Mouse (Mus musculus) forebrain, embryonic 16.5 days (tissue): ENCODE measurements around the gene Colgalt2. TPM values are rescaled to one million over a fixed set of nuclear protein-coding genes. Genes with fewer than 3 reads are reported as not detected.

Source experiments
- ATAC-seq: fragments of 200-750 bp; cut with Nextera tagmentation; 2 replicates; pipeline ENCODE4 v1.8.0; 2017; ENCODE audit warnings: mild to moderate bottlenecking, moderate library complexity
- H3K27ac ChIP-seq: fragments of 300-500 bp; sonication (generic); 2 replicates; pipeline ENCODE4 v1.5.1; 2014; ENCODE audit warnings: low read length, control low read depth
- H3K27me3 ChIP-seq: fragments of 300-500 bp; sonication (generic); replicated peaks from 2 replicates; pipeline ENCODE4 v1.6.1; 2014; ENCODE audit warnings: low read length; ENCODE audit not compliant: control insufficient read depth, insufficient read depth
- H3K36me3 ChIP-seq: fragments of 300-500 bp; sonication (generic); 2 replicates; pipeline ENCODE4 v1.6.1; 2014; ENCODE audit not compliant: control insufficient read depth, insufficient read depth
- H3K4me1 ChIP-seq: fragments of 300-500 bp; sonication (generic); replicated peaks from 2 replicates; pipeline ENCODE4 v1.6.1; 2014; ENCODE audit warnings: low read length; ENCODE audit not compliant: control insufficient read depth, insufficient read depth
- H3K4me2 ChIP-seq: fragments of 300-500 bp; sonication (generic); 2 replicates; pipeline ENCODE4 v1.6.1; 2014; ENCODE audit warnings: mild to moderate bottlenecking, low read length, control low read depth
- H3K4me3 ChIP-seq: fragments of 300-500 bp; sonication (generic); replicated peaks from 2 replicates; pipeline ENCODE4 v1.5.1; 2014; ENCODE audit warnings: mild to moderate bottlenecking, low read length, control low read depth
- H3K9ac ChIP-seq: fragments of 300-500 bp; sonication (generic); replicated peaks from 2 replicates; pipeline ENCODE4 v1.6.1; 2014; ENCODE audit warnings: low read depth, low read length, control low read depth
- H3K9me3 ChIP-seq: fragments of 300-500 bp; sonication (generic); 2 replicates; pipeline ENCODE4 v1.6.1; 2016; ENCODE audit warnings: low read length; ENCODE audit not compliant: control insufficient read depth
- WGBS: fragments of 180-500 bp; shearing (Covaris S2); extraction: QIAGEN DNeasy Blood & Tissue Kit; methylation state at CpG from one replicate; pipeline ENCODE4 v1.1.7; 2014; 5-methylcytosine and 5-hydroxymethylcytosine counted together
- polyA plus RNA-seq: library from polyadenylated mRNA; unstranded; fragments of >200 nt; fragmentation: Nextera tagmentation; extraction: Ambion mirVana; gene quantifications from 2 replicates; pipeline ENCODE4 v1.2.1, GENCODE M21; 2015

The Colgalt2 gene
- polyA plus RNA-seq, 1 experiment from 2014 or later, result 2.4 TPM

- no peak overlapping the region for H3K4me2 ChIP-seq
- no peaks in the 10 kb centered on the region for H3K27me3 ChIP-seq
- H3K36me3 ChIP-seq, result no peaks in the 10 kb centered on the region
- ATAC-seq, result no peak
- WGBS, result 83% methylated on average over 7 of the region's 7 CpGs
- H3K9me3 ChIP-seq, result no peaks in the 10 kb centered on the region
- H3K4me1 ChIP-seq, result peaks cover 7% of the 10 kb centered on the region
- no peak overlapping the region for H3K9ac ChIP-seq
- no peak overlapping the region for H3K27ac ChIP-seq
- H3K4me3 ChIP-seq, result no peak overlapping the region
Observed at GRCm38 (mm10) chr1:152458996-152459395, 59.4 kb downstream of the Colgalt2 start.

DNA sequence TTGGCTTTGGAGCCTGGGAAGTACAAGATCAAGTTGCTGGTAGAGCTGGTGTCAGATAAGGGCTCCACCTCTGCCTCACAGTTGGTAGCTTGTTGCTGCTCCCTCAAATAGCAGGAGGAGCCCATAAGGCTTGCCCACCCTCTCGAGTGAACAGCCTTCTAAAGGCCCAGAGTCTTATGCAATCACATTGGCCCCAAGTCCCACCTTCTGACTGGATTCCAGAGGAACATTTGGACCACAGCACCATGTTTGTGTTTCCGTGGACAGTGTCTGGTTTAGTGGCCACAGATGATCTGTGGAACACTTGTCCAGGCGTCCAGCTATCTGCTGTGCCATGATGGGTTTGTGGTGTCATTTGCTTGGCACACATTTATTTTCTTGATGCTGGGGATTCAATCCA lies 61.3 kb downstream of the Colgalt2 start:
- no peak overlapping the region for H3K4me3 ChIP-seq
- H3K9me3 ChIP-seq, result no peaks in the 10 kb centered on the region
- WGBS, result 84% methylated on average over 3 of the region's 3 CpGs
- no peak for ATAC-seq
- H3K36me3 ChIP-seq, result no peaks in the 10 kb centered on the region
- H3K27ac ChIP-seq, result no peak overlapping the region
- no peak overlapping the region for H3K4me2 ChIP-seq
- no peak overlapping the region for H3K9ac ChIP-seq
- no peaks in the 10 kb centered on the region for H3K27me3 ChIP-seq
- H3K4me1 ChIP-seq, result 0 out of 2 replicates have a peak, but pooled peaks cover 2% of the 10 kb centered on the region

DNA sequence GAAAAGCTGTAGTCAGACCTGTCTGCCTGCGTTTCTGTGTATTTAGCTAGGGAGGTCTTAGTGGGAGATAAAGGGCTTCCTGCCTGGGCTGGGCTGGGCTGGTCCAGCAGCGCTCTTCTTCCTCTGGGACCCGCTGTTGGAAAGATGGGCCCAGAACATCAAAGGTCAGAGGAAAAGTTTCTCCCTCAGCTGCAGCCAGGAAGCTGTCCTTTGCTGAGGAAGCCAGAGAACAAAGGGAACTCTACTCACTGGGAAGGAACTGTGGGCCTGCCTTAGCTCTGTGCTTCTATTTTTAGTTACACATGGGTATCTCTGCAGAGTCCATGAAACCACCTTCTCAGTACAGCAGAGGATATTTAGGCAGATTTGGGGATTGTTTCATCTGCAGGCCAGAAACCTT lies 62.2 kb downstream of the Colgalt2 start:
- H3K4me2 ChIP-seq, result no peak overlapping the region
- 77% methylated on average over 3 of the region's 3 CpGs for WGBS
- no peaks in the 10 kb centered on the region for H3K27me3 ChIP-seq
- H3K9ac ChIP-seq, result no peak overlapping the region
- no peak overlapping the region for H3K27ac ChIP-seq
- no peaks in the 10 kb centered on the region for H3K4me1 ChIP-seq
- no peak overlapping the region for H3K4me3 ChIP-seq
- H3K9me3 ChIP-seq, result no peaks in the 10 kb centered on the region
- no peaks in the 10 kb centered on the region for H3K36me3 ChIP-seq
- no peak for ATAC-seq

GRCm38 (mm10) chr1:152462348-152462747 lies 62.7 kb downstream of the Colgalt2 start:
- Histone ChIP-seq H3K27me3 (no peaks in the 10 kb centered on the region), H3K27ac (peak overlapping the region; percentile 44; the same call in 1 of the 2 replicates), H3K36me3 (no peaks in the 10 kb centered on the region), H3K4me2 (no peak overlapping the region), H3K9ac (no peak overlapping the region), H3K9me3 (no peaks in the 10 kb centered on the region), H3K4me3 (no peak overlapping the region), H3K4me1 (no peaks in the 10 kb centered on the region)
- no peak for ATAC-seq
- WGBS, result 82% methylated on average over 7 of the region's 7 CpGs

- H3K9me3 ChIP-seq, result no peaks in the 10 kb centered on the region
- H3K36me3 ChIP-seq, result no peaks in the 10 kb centered on the region
- H3K4me2 ChIP-seq, result no peak overlapping the region
- H3K4me1 ChIP-seq, result peaks cover 12% of the 10 kb centered on the region
- H3K4me3 ChIP-seq, result no peak overlapping the region
- no peaks in the 10 kb centered on the region for H3K27me3 ChIP-seq
- H3K9ac ChIP-seq, result no peak overlapping the region
- 36% methylated on average over 3 of the region's 3 CpGs for WGBS
- ATAC-seq, result peak; percentile 89
- no peak overlapping the region for H3K27ac ChIP-seq
Observed at GRCm38 (mm10) chr1:152466280-152466679, 66.7 kb downstream of the Colgalt2 start.

GRCm38 (mm10) chr1:152468443-152468842 lies 68.8 kb downstream of the Colgalt2 start:
- 14% methylated on average over 9 of the region's 9 CpGs for WGBS
- Histone ChIP-seq H3K9ac (no peak overlapping the region), H3K4me1 (peaks cover 12% of the 10 kb centered on the region), H3K4me3 (no peak overlapping the region), H3K27me3 (no peaks in the 10 kb centered on the region), H3K9me3 (no peaks in the 10 kb centered on the region), H3K36me3 (no peaks in the 10 kb centered on the region), H3K4me2 (no peak overlapping the region), H3K27ac (peak overlapping the region; percentile 57; the same call in 1 of the 2 replicates)
- peak; percentile 84 for ATAC-seq

DNA sequence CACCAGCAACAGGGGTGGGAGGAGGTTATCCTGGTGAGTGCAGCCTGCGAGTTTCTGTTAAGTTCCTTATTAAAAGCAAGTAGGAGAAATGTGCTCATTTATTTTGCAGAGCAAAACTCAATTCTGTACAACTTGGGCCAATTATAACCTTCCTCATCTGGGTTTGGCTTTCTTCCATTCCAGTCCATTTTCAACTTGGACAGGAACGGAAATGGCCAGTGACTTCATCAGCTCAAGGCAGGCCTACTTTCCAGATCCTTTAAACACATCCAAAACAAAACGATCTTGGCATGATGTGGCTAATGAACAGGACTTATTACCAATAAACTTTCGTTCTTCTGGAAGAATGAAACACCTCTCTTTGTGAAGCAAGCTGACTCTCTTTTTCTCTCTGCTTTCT lies 76.5 kb downstream of the Colgalt2 start:
- H3K27ac ChIP-seq, result no peak overlapping the region
- no peaks in the 10 kb centered on the region for H3K36me3 ChIP-seq
- H3K4me1 ChIP-seq, result no peaks in the 10 kb centered on the region
- ATAC-seq, result no peak
- H3K4me3 ChIP-seq, result no peak overlapping the region
- no peaks in the 10 kb centered on the region for H3K9me3 ChIP-seq
- no peaks in the 10 kb centered on the region for H3K27me3 ChIP-seq
- no peak overlapping the region for H3K9ac ChIP-seq
- no peak overlapping the region for H3K4me2 ChIP-seq
- WGBS, result 60% methylated on average over 4 of the region's 4 CpGs

DNA sequence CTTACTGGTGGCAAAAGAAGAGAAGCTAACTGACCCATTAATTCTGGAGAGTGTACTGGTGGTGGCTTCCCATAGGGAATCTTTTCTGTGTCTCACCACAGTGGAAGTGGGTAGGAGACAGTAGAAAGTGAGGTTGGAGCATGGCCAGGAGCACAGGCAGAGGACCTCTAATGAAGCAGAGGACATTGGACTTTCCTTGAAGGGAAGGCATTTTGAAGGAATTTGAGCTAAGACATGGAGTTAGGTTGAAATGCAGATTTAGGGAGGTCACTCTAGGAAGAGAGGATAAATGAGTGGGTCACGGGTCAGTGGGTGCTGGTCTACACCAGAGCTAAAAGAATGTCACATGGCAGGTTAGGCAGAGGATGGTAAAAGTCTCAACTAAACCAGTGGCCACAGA lies 91.2 kb downstream of the Colgalt2 start:
- no peak for ATAC-seq
- WGBS, result 84% methylated on average over 1 of the region's 1 CpGs
- no peaks in the 10 kb centered on the region for H3K4me1 ChIP-seq

GRCm38 (mm10) chr1:152492258-152492657 lies 92.6 kb downstream of the Colgalt2 start:
- Histone ChIP-seq H3K4me2 (no peak overlapping the region), H3K27ac (no peak overlapping the region), H3K9me3 (no peaks in the 10 kb centered on the region), H3K27me3 (no peaks in the 10 kb centered on the region), H3K4me1 (no peaks in the 10 kb centered on the region), H3K36me3 (no peaks in the 10 kb centered on the region), H3K9ac (no peak overlapping the region), H3K4me3 (no peak overlapping the region)
- ATAC-seq, result no peak
- 98% methylated on average over 1 of the region's 1 CpGs for WGBS

More for the DNA sequence above, 91.2 kb downstream of the Colgalt2 start:
- no peak overlapping the region for H3K27ac ChIP-seq
- H3K4me2 ChIP-seq, result no peak overlapping the region
- H3K4me3 ChIP-seq, result no peak overlapping the region
- H3K9me3 ChIP-seq, result no peaks in the 10 kb centered on the region
- no peaks in the 10 kb centered on the region for H3K36me3 ChIP-seq
- no peaks in the 10 kb centered on the region for H3K27me3 ChIP-seq
- no peak overlapping the region for H3K9ac ChIP-seq

- no peaks in the 10 kb centered on the region for H3K9me3 ChIP-seq
- H3K4me3 ChIP-seq, result no peak overlapping the region
- no peaks in the 10 kb centered on the region for H3K27me3 ChIP-seq
- no peak for ATAC-seq
- H3K27ac ChIP-seq, result no peak overlapping the region
- H3K36me3 ChIP-seq, result no peaks in the 10 kb centered on the region
- H3K9ac ChIP-seq, result no peak overlapping the region
- WGBS, result 62% methylated on average over 2 of the region's 2 CpGs
- no peaks in the 10 kb centered on the region for H3K4me1 ChIP-seq
- H3K4me2 ChIP-seq, result no peak overlapping the region
Observed at GRCm38 (mm10) chr1:152496831-152497230, 97.2 kb downstream of the Colgalt2 start.
